Mouse (Mus musculus) common myeloid progenitor, adult 5-6 weeks (primary cell): ENCODE measurements around the gene Clint1. TPM values are rescaled to one million over a fixed set of nuclear protein-coding genes. Genes with fewer than 3 reads are reported as not detected.
A peak's percentile ranks its signal among the peaks of the same experiment; 100 is the strongest.
"Not testable (repeated sequence)": the region's sequence is repeated elsewhere in the genome, so short reads cannot be mapped to it uniquely, and the experiment has no call there.

Source experiments
- ATAC-seq: replicated peaks from 2 replicates; pipeline ENCODE4 v1.8.0; 2016; ENCODE audit warnings: low read depth, mild to moderate bottlenecking, moderate TSS enrichment, inconsistent platforms; ENCODE audit not compliant: poor library complexity, severe bottlenecking
- total RNA-seq: library from RNA; stranded (forward); fragments of 200-1000, 187-1606 nt; gene quantifications from 2 replicates; pipeline ENCODE4 v1.2.3, GENCODE M21; 2017

The Clint1 gene
- total RNA-seq, 1 experiment from 2014 or later, result 188 TPM

DNA sequence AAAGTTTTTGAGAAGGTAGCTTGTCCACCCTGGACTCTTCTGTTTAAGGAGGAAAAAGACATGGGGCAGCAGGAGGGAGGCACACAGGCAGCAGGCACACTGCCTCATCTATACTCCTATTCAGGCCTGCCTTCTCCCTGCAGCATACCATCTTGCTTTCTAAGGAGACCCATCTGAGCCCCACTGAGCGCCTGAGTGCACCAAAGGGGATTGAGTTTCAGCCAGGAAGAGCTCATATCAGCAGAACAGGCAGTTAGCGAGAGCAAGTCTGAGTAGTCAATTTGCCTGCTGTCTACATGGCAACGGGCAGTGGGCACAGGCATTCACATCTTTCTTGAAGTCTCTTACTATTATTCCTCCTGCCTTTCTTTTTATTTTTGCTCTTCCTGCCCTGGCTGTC lies 5.8 kb upstream of the Clint1 start:
- no peak for ATAC-seq

DNA sequence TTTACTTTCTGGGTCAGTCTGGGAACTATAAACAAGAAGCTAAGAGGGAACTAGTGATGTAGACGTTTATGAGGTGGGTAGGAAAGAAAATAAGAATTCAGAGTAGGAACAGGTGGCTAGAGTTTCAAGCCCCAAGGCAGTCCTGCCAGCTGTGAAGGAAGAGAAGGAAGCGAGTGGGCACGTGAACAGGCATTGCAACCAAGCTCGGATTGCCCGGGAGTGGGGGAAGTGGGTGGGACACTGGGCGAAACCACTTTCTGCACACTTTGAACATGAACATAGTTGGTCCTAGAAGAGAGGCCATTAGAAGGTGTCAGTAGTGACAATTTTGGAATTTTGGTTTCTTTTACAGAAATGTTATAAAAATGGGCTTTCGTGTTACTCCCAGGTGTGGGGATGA lies 4.3 kb upstream of the Clint1 start:
- ATAC-seq, result peak; percentile 74

DNA sequence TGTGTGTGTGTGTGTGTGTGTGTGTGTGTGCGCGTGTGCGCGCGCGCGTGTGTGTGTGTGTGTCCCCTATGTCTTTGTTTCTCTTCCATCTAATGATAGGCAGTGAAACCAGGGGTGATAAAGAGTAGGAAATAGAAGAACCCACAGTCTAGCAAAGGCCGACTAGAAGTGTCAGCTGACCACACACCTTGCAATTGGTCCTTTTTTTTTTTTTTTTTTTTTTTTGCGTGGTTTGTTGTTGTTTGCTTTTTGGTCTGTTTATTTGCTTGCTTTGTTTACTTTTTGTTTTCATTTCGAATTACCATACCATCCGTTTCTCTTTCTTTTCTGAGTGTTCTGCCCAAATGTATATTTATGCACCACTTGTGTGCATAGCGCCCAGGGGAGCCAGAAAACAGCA lies 3.6 kb upstream of the Clint1 start:
- no peak for ATAC-seq

DNA sequence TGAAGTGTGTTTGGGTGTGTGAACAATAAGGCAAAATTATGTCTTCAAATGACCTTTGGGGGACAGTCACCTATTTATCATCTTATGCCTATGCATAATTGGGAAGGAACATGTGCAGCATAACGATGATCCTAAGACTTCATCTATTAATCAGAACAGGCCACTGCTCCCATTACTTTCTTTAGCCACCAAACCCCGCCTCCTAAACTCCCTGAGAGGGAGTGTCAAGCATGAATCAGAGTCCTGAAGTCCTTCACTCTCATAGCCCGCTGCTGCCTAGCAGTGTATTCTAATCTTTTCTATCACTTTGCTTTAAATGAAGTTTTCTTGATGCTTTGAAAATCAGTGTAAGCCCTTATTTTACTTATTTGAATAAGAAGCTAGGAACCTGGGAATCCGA lies 2.6 kb upstream of the Clint1 start:
- ATAC-seq, result no peak

DNA sequence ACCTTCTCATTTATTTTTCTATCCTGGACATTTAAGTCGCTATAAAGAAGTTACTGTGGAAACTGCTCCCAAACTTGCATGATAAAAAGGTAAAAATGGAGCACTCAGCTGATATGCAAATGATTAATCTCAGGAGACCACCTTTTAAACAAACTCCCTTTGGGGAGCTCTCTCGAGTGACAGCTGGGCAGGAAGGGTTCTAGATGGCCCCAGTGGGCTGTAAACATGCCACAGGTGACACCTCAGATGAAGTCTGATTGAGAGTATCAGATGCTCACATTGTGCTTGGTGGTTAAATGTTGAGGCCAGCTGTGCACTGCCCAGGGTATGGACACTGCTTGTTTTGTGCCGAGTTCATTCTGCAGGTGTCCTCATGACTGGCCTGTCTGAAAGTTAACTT lies 2.0 kb upstream of the Clint1 start:
- ATAC-seq, result no peak

DNA sequence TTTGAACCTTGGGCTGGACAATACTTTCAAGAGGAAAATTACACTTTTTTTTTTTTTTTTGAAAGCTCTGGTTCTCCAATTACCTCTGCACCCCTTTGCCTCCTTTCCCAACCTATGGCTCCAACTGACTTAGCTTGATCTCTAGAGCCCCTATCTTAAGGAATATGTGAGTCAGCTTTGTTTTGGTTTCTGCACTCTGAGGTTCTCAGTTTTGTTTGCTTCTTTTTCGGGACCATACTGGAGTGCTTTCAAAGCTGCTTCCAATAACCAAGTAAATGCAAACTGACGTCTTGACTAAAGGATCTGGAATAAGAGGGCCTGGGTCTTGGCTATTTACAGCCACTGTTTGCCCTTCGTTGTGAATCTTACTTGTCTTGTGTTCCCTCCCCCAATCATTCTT lies 1.5 kb upstream of the Clint1 start:
- ATAC-seq, result no peak

DNA sequence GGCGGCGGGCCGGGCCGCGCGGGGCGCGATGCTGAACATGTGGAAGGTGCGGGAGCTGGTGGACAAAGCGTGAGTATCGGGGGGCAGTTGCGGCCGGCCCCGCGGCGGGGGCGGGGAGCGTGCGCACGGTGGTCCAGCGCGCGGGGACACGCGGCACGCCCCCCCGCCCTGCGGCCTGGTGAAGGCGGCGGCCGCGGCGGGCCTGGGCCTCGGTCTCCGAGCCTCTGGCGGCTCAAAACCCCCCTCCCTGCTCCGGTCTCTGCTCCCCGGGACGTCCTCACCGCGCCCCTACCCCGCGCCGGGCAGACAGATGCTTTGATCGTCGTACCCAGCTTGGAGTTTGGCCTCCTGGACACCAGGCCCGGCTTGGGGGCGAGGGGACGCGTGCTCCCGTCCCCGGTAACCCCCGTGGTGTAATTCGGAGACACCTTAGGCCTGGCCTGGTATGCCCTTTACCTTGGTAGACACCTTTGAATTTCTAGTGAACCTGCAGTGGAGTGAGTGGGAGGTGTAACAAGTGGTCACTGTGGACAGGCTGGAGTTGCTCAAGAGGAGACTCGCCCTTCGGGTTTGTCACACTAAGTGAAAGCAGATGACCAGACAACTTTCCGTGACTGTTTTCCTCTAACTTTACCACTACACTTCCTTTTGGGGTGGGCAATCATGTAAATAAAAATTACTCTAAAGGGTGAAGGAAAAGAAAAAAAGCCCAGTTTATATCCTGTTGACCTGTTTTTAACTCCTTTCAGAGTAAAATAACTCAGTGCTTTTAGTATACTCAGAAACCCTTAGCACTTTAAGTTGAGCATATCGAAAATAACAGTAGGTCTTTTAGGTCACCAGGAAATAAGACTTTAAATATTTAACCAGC lies 508 bp downstream of the Clint1 start:
- peak; percentile 8; the same call in 1 of the 2 replicates for ATAC-seq

DNA sequence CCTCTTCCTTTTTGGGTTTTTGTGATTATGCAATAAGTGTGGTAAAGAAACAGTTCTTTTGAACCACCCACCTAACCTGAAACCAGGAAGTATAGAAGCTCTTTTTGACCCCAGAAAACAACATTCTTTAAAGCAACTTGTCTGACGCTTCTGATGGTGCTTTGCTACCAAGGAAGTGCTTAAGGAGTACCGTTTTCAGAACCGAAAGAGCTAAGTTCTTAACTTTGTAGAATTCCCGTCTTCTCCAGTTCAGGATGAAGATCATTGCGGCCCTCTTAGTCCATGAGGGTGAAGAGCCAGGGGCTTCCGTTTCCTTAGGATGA lies 1.1 kb downstream of the Clint1 start:
- ATAC-seq, result peak; percentile 29

DNA sequence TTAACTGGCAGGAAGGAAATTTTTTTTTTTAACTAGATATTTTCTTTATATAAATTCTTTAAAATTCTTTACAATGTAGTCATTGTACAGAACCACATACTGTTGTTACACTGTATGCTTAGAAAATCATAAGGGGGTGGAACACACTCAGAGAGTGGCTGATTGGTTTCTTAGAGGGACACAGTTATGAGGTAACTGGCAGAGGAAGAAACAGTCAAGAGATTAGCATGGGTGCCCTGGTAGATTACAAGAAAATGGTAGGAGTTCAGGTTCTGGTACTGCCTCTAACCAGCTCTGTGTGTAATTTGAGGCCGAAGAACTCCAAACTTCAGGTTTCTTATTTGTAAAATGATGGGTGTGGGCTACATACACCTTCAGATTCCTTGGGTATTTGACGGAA lies 2.1 kb downstream of the Clint1 start:
- ATAC-seq, result no peak

DNA sequence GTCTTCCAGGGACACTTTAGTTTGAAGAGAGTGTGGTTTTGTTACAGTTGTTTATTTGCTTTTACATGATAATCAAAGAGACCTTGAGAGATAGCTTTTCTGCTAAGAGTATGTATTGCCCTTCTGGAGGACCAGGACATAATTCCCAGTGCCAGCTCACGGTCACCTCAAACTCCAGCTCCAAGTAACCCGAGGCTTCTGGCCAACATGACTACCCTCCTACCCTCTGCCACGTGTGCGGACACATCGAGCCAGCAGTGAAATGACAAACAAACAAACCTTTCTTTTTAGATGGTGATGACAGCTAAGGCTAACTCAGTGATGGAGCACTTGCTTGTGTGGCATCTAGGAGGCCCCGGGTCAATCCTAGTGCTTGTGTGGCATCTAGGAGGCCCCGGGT lies 2.5 kb downstream of the Clint1 start:
- ATAC-seq, result no peak

DNA sequence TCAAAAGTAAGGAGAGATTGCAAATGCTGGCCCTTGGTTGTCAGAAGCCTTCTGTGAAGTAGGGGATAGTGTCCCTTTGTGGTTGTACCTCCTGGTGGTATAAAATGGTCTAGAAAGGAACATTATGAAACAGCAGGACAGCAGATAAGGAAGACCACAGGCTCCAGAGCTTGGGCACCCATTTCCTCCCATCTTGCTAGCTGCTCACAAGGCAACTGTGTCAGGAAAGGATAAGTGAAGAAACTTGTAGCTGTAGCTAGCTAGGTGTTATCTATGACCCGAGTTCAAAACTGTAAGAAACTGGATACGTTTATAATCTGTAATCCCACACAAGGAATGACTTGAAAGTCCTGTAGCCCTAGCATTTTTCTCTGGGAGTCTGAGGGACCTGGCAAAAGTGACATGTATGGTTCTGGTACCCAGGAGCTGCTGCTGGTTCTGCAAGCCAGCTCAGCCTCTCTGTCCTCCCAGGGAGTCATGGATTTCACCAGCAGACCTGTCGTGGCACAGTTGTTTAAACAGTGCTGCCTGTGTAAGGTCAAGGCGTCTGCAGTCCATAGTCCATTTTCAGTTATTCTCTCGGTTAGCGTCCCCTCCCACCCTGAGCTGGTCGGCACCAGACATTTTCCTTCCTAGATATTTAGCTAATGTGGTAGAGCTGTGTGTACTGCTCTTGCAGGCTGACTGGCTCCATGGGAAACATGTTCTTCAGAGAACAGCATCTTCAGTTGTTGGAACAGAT lies 3.7 kb downstream of the Clint1 start:
- ATAC-seq, result peak; percentile 77

DNA sequence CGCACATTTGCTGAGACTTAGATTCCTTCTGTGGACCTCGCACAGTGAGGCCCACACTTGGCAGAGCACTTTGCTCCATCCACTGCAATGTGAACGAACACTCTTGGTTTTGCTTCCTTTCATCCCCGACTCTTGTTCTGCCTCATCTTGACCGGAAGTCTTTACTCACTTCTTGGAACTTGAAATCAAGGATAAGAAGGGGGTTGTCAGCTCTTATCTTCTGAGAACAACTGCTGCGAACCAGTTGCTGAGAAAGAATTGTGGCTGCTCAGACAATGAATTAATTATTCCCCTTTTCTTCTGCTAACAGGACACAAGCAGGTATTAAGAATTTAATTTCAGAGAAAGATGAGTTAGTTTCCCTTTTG lies 4.3 kb downstream of the Clint1 start:
- no peak for ATAC-seq

DNA sequence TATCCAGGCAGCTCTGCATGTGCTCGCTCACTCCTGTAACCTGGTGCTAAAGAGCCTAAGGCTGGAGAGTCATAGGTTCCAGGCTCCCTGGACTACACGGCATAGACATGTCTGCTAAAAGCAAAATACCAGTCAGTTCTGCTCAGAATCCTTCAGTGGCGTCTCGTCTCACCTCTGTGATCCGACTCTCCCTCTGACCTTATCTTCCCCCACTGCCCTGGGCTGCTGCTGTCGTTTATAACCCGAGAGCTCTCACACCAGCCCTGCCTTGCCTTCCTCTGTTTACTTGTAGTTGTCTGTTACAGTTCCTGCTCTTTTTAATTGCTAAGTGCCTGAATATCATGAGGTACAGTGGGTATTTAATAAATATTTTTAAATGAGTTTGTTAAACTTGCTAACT lies 9.5 kb downstream of the Clint1 start:
- ATAC-seq, result no peak

DNA sequence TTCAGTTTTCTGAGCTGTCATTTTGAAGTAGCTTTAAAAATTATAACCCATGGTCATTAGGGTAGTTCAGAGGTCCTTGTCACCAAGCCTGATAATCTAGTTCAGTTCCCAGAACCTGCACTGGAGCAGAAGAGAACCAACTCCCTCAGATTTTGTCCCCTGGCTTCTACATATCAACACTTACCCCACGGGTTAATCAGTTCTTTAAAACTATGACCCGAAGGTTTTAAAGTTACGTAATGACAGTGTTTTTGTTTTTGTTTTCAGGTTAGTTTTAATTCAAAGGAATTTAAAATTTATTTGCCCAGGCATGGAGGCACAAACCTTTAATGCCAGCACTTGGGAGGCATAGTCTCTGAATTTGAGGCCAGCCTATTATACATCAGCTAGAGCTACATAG lies 12.6 kb downstream of the Clint1 start:
- ATAC-seq, result no peak

DNA sequence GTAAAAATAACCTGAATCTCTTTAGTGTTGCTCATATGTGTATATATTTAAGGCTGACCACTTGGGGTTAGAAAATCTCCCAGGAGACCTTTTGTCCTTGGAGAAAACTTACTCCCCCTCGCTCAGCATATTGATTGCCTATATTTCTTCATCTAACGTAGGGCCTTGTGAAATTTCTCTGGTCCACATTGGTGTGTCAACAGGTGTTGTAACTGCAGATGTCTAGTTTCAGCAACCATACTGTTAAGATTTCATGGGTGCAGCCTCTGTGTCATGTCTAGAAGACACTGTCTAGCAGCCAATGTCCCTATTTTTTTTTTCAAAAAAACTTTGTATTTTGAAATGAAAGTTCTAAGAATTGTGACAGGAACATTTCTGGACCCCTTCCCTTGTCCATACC lies 14.0 kb downstream of the Clint1 start:
- ATAC-seq, result no peak

DNA sequence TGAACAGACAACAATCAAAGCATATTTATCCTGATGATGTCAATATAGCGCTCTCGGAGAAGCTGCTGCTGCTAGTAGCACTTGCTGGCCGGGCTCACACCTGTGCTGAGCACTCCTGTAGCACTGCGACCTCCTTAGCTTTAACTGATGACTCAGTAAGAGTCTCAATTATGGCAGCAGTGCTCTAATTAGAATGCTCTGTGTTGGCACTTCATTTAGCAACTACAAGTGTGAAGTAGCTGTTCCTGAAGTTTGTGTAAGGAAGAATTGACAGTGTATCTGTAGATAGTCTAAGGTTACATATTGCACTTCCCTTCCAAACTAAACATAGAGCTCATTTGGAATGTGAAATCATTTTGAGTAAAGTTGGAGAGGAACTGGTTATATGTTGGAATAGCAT lies 14.7 kb downstream of the Clint1 start:
- no peak for ATAC-seq

DNA sequence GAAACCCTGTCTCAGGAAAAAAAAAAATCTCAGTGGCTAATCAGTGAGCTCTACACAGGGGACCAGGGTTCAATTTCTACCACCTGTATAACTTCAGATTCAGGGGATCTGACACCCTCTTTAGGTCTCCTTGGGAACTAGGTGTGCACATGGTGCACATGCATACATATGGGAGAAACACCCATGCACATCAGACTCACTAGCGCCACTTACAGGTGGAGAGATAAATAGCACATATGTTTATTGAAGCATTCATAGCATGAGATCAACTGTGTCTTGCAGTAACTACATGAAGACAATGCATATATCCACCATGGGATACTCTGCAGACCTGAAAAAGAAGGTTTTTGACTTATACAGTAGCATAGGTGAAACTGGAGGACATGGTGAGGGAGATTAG lies 21.8 kb downstream of the Clint1 start:
- ATAC-seq, result no peak; the same call in 1 of the 2 replicates

DNA sequence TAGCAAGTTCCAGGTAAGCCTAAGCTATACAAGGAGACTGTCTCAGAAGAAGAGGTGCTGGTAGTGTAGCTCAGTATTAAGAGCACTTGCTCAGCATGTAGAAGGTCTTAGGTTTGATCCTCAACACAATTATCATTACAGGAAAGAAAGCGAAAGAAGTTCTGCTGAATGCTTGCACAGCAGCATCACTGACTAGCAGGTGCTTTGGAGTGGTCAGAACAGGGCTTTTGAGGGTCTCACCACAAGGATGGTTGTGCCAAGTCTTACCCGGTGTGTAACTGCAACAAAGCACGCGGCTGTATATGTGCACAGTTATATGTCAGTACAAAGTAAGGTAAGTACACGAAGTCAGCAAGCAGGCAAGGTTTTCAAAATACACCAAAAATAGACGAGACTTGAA lies 22.4 kb downstream of the Clint1 start:
- no peak for ATAC-seq

DNA sequence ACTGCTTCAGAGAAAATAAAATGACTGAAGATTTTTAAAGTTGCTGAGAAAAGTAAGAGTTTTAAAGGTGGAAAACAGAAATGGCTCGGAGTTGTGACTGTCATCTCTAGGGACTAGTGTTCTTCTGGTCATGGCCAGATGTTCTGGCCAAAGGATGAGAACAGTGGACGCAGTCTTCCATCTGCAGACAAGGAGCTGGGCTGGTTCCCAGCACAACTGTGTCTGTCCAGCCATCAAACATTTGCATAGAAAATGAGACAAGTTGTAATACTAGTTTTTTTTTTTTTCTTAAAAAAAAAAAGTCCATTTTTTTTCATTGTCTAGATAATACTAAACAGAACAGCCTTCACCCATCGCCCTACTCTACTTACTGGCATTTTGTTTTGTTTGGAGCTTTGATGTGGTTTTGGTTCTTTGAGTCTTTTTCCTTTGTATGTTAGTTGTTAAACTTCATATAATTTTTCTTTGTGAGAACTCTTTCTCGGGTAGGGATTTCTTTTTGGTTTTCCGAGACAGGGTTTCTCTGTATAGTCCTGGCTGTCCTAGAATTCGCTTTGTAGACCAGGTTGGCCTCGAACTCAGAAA lies 23.6 kb downstream of the Clint1 start:
- ATAC-seq, result no peak

DNA sequence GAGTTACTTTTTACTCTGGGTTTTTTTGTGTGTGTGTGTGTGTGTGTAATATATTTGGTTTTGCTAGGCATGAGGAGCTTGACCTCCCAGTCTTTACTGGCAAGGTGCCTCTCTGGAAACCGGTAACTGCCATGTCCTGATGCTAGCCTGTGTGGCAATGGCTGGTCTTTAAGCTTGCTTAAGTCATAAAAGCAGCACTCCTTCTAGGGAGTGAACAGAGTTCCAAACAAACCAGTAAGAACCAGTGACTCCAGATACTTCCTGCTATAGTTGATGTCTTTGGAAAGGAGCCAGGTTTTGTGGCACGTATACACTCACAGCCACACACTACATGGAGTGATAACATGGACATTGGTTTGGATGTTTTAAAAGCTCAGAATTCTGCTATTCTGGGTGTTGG lies 24.2 kb downstream of the Clint1 start:
- ATAC-seq, result no peak

DNA sequence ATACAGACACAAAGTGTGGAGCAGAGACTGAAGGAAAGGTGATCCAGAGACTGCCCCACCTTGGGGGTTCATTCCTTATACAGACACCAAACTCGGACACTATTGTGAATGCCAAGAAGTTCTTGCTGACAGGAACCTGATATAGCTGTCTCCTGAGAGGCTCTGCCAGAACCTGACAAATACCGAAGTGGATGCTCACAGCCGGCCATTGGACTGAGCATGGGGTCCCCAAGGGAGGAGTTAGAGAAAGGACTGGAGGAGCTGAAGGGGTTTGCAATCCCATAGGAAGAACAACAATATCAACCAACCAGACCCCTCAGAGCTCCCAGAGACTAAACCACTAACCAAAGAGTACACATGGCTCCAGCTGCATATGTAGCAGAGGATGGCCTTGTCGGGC lies 27.5 kb downstream of the Clint1 start:
- not testable (repeated sequence) for ATAC-seq
